Mouse (Mus musculus) testis, adult 10 weeks (tissue): ENCODE results near the gene Adgrv1. TPM values are rescaled to one million over a fixed set of nuclear protein-coding genes. Genes with fewer than 3 reads are reported as not detected.

Experiments
- polyA plus RNA-seq: library from polyadenylated mRNA; stranded (reverse); fragments of 350-450 nt; fragmentation: Illumina TruSeq; extraction: RNeasy Lipid Tissue Mini Kit (QIAGEN cat#74804); gene quantifications from one replicate; pipeline ENCODE4 v1.2.3, GENCODE M21; 2014; ENCODE audit warnings: low read depth, low replicate concordance

The Adgrv1 gene
- polyA plus RNA-seq = 10.0 TPM

GRCm38 (mm10) chr13:81632720-81633415 lies at the start of gene Adgrv1:
Gene Adgrv1 (minus strand): TSS chr13:81633154.

DNA sequence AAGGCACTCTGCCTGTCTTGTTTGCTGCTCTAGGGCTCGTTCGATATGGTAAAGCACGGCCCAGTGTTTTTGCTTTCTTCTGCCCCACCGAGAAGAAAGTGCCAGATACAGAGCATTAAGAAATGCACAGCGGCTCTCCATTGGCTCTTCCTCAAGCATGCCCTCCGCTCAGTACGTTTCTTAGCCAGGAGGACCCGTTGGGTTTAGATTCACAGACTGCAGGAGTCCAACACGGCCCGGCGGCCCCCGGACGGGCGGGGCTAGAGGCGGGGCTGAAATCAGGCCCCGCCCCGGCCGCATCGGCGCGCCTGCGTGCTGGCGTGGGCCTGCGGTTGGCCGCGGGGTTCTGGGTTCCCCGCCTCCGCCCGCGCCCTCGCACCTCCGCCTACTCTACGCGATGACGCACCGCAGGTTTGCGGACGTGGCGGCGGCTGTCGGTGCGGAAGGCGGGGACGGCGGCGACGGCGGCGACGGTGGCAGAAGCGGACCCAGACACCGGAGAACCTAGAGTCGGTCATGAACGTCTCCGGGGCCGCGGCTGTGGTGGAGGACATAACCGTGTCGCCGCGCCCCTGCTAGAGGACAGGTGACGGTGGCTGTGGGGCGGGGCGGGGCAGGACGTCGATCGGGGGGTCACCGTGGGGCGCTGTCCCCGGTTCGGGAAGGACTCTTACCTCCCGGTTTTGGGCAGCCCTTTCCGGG lies 24.5 kb upstream of the Adgrv1 start, which contains the start of gene Lysmd3:
Gene Lysmd3 (plus strand): TSS at position 313 of the 702 bp plus-strand sequence.

Other genes starting within 250 kb of the Adgrv1 start
- gene Lysmd3, start 24.5 kb upstream of the Adgrv1 start, polyA plus RNA-seq = 20.1 TPM
- gene Polr3g, start 77.9 kb upstream of the Adgrv1 start, polyA plus RNA-seq = 34.3 TPM
- 8.8 TPM for gene Mblac2, start 78.2 kb upstream of the Adgrv1 start, polyA plus RNA-seq
- gene Cetn3, start 149.9 kb upstream of the Adgrv1 start, polyA plus RNA-seq = 518 TPM